Mouse (Mus musculus) lung, adult 2 months (tissue): ENCODE results near the gene Otop3. TPM values are rescaled to one million over a fixed set of nuclear protein-coding genes. Genes with fewer than 3 reads are reported as not detected.

Source experiments
- DNase-seq: peaks from one replicate; pipeline ENCODE4 v3.0.0; 2022
- H3K4me1 ChIP-seq: fragments of 200-500 bp; 2 replicates; pipeline ENCODE4 v1.6.1; 2011; ENCODE audit warnings: low read length; ENCODE audit not compliant: control insufficient read depth, insufficient read depth
- H3K4me3 ChIP-seq: fragments of 200-500 bp; replicated peaks from 2 replicates; pipeline ENCODE3; 2011; ENCODE audit warnings: low read depth, mild to moderate bottlenecking, control low read depth, low read length; ENCODE audit errors: extremely low read depth
- CTCF ChIP-seq: fragments of 200-500 bp; IDR thresholded peaks from 2 replicates; pipeline ENCODE4 v1.5.1; 2011; ENCODE audit warnings: mild to moderate bottlenecking, low read length, control low read depth; ENCODE audit not compliant: insufficient read depth
- POLR2A ChIP-seq: fragments of 200-500 bp; IDR thresholded peaks from 2 replicates; pipeline ENCODE4 v1.6.1; 2011; ENCODE audit warnings: low read depth, mild to moderate bottlenecking, control low read depth, low read length, borderline replicate concordance; ENCODE audit errors: extremely low read depth
- WGBS: fragments of 180-500 bp; shearing (Covaris S2); methylation state at CpG from one replicate; pipeline ENCODE4 v1.1.7; 2018; 5-methylcytosine and 5-hydroxymethylcytosine counted together
- polyA plus RNA-seq: library from polyadenylated mRNA; depleted of rRNA; stranded (reverse); fragments of >200 nt; gene quantifications from 2 replicates; pipeline ENCODE4 v1.2.3, GENCODE M21; 2012; rRNA removed

Otop3 gene
- 0.05 and 7.8 TPM in 2 replicates for polyA plus RNA-seq

GRCm38 (mm10) chr11:115334531-115334930 lies at the start of gene Otop3:
Otop3 (plus strand) TSS chr11:115334731.
- H3K4me3 ChIP-seq, result no peak within 1 kb of the TSS
- no peaks in the 10 kb centered on the region for H3K4me1 ChIP-seq
- DNase-seq, result no peak
- no peak for TF ChIP-seq POLR2A
- WGBS, result 3% methylated on average over 29 of the region's 29 CpGs

GRCm38 (mm10) chr11:115285282-115285681 lies 49.2 kb upstream of the Otop3 start:
- no peak for TF ChIP-seq CTCF
- TF ChIP-seq POLR2A, result no peak
- no peak for DNase-seq
- no peak overlapping the region for H3K4me3 ChIP-seq
- 40% methylated on average over 4 of the region's 4 CpGs for WGBS
- no peaks in the 10 kb centered on the region for H3K4me1 ChIP-seq

GRCm38 (mm10) chr11:115286201-115286993 lies 48.1 kb upstream of the Otop3 start:
- peaks cover 3% of the 10 kb centered on the region for H3K4me1 ChIP-seq
- no peak overlapping the region for H3K4me3 ChIP-seq
- TF ChIP-seq CTCF (no peak), POLR2A (no peak)
- WGBS, result 67% methylated on average over 19 of the region's 19 CpGs
- no peak for DNase-seq

- H3K4me1 ChIP-seq, result peaks cover 3% of the 10 kb centered on the region
- H3K4me3 ChIP-seq, result no peak overlapping the region
- WGBS, result 76% methylated on average over 5 of the region's 5 CpGs
- no peak for TF ChIP-seq CTCF
- TF ChIP-seq POLR2A, result no peak
- no peak for DNase-seq
Measured at GRCm38 (mm10) chr11:115287386-115287785, 47.1 kb upstream of the Otop3 start.

GRCm38 (mm10) chr11:115288305-115288704 lies 46.2 kb upstream of the Otop3 start:
- 85% methylated on average over 2 of the region's 2 CpGs for WGBS
- no peak for DNase-seq
- H3K4me1 ChIP-seq, result peaks cover 3% of the 10 kb centered on the region
- TF ChIP-seq POLR2A (no peak), CTCF (no peak)
- H3K4me3 ChIP-seq, result no peak overlapping the region

GRCm38 (mm10) chr11:115289885-115290284 lies 44.6 kb upstream of the Otop3 start:
- WGBS, result 71% methylated on average over 8 of the region's 8 CpGs
- Histone ChIP-seq H3K4me1 (peaks cover 3% of the 10 kb centered on the region), H3K4me3 (no peak overlapping the region)
- TF ChIP-seq POLR2A (no peak), CTCF (no peak)
- no peak for DNase-seq

- WGBS, result 70% methylated on average over 1 of the region's 1 CpGs
- DNase-seq, result no peak
- no peak for TF ChIP-seq CTCF
- TF ChIP-seq POLR2A, result no peak
- H3K4me3 ChIP-seq, result no peak overlapping the region
- peaks cover 3% of the 10 kb centered on the region for H3K4me1 ChIP-seq
Measured at GRCm38 (mm10) chr11:115290314-115290713, 44.2 kb upstream of the Otop3 start.

- 38% methylated on average over 6 of the region's 6 CpGs for WGBS
- TF ChIP-seq CTCF, result no peak
- TF ChIP-seq POLR2A, result no peak
- peaks cover 3% of the 10 kb centered on the region for H3K4me1 ChIP-seq
- peak; percentile 34 for DNase-seq
- no peak overlapping the region for H3K4me3 ChIP-seq
Measured at GRCm38 (mm10) chr11:115290919-115291318, 43.6 kb upstream of the Otop3 start.

- H3K4me3 ChIP-seq, result no peak overlapping the region
- WGBS, result 77% methylated on average over 10 of the region's 10 CpGs
- no peak for TF ChIP-seq POLR2A
- no peak for TF ChIP-seq CTCF
- peaks cover 3% of the 10 kb centered on the region for H3K4me1 ChIP-seq
- DNase-seq, result no peak
Measured at GRCm38 (mm10) chr11:115291503-115291902, 43.0 kb upstream of the Otop3 start.

- TF ChIP-seq CTCF, result no peak
- TF ChIP-seq POLR2A, result no peak
- no peak for DNase-seq
- H3K4me1 ChIP-seq, result peaks cover 10% of the 10 kb centered on the region
- no peak overlapping the region for H3K4me3 ChIP-seq
- 51% methylated on average over 14 of the region's 14 CpGs for WGBS
Measured at GRCm38 (mm10) chr11:115292631-115293375, 41.7 kb upstream of the Otop3 start.
